Mouse (Mus musculus) heart, adult 2 months (tissue): ENCODE measurements at regions not wholly inside any gene's neighbourhood (a gene's known extent, or its start where the extent isn't known, plus 50 kb on each side); places are given as distances from the start of the nearest gene placed in this dataset.

Experiments
- CTCF ChIP-seq: fragments of 200-600 bp; IDR thresholded peaks from 2 replicates; pipeline ENCODE4 v1.8.1; 2022; ENCODE audit warnings: antibody characterized with exemption, mild to moderate bottlenecking, moderate library complexity
- EP300 ChIP-seq: fragments of 200-500 bp; IDR thresholded peaks from 2 replicates; pipeline ENCODE4 v1.6.1; 2011; ENCODE audit warnings: low read depth, low read length, control low read depth; ENCODE audit not compliant: insufficient read depth
- POLR2A ChIP-seq: fragments of 200-500 bp; IDR thresholded peaks from 2 replicates; pipeline ENCODE4 v1.6.1; 2011; ENCODE audit warnings: mild to moderate bottlenecking, low read depth, low read length, control low read depth; ENCODE audit not compliant: insufficient read depth

DNA sequence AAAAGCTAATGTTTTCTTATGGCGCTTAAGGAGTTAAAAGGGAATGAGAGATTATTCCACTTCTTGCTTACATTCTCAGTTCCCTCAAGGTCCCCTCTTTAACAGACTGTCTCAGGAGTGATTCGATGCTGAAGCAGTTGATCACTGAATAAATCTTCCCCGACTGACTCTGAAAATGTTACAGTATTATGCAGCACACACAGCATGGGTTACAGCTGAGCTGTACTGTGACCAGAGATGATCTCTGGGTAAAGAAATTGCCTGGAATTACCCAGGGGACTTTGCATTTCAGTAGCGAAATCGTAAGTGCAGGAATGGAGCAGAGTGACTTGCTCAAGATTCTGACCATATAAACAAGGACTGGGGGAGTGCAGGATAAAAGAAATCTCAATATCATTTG, 181.1 kb downstream of the Faxc start:
- no peak for TF ChIP-seq CTCF
- TF ChIP-seq POLR2A, result no peak
- no peak for TF ChIP-seq EP300
